Comparison of ENCODE assay signal across 8 mouse cellular contexts in the genomic region with DNA sequence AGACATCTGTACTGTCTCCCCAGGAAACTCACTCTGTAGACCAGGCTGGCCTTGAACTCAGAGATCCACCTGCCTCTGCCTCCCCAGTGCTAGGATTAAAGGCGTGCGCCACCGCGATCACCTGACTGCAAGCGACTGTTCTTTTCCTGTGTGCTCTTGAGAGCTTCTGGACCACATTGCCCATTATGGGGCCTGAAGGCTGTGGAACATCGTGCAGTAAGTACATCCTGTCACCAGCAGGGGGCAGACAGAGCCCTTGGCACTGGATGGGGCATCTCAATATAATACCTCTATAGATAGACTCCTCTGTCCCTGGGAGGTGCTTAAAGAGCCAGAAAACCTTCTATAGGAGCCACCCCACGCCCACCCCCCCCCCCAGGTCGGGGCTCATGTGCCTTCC. TPM values are rescaled to one million over a fixed set of nuclear protein-coding genes. Genes with fewer than 3 reads are reported as not detected.
A peak's percentile ranks its signal among the peaks of the same experiment; 100 is the strongest.
DNase-seq lines count a peak whose midpoint lies in the region; ATAC-seq and TF ChIP-seq lines count a peak whose summit lies in the region.

No protein-coding gene starts in this region.

- H3K9ac ChIP-seq in MEL (ENCODE audit: control insufficient read depth, low read depth, low read length, poor library complexity, severe bottlenecking) = no peak overlapping the region
- no peak overlapping the region for H3K9ac ChIP-seq in forebrain, embryonic 12.5 days
- H3K9ac ChIP-seq in lung, postnatal 0 days (replicated peaks; ENCODE audit: low read depth) = no peak overlapping the region

- H3K27me3 ChIP-seq in MEL (ENCODE audit: control insufficient read depth in 1 of 2, insufficient read depth in 2 of 2, low read length in 2 of 2) = no peaks in the 10 kb centered on the region
- H3K27me3 ChIP-seq in forebrain, embryonic 12.5 days = peaks cover 4% of the 10 kb centered on the region; the same call in 1 of the 2 replicates
- no peaks in the 10 kb centered on the region for H3K27me3 ChIP-seq in lung, postnatal 0 days (replicated peaks; ENCODE audit: insufficient read depth, low read length)

- ATAC-seq in forebrain, embryonic 12.5 days (ENCODE audit: low FRiP score) = 0 out of 2 replicates have a peak, but pooled peaks have one; percentile 49
- peak; percentile 67 for ATAC-seq in lung, postnatal 0 days

- H3K4me1 ChIP-seq in MEL (ENCODE audit: control insufficient read depth in 1 of 2, insufficient read depth in 2 of 2, low read length in 2 of 2) = 0 out of 4 replicates have a peak, but pooled peaks cover 0 to 2% of the 10 kb centered on the region in 2 experiments
- H3K4me1 ChIP-seq in forebrain, embryonic 12.5 days = peaks cover 3% of the 10 kb centered on the region; the same call in 1 of the 2 replicates
- H3K4me1 ChIP-seq in lung, postnatal 0 days (ENCODE audit: insufficient read depth, low read depth, low read length) = no peaks in the 10 kb centered on the region

- H3K4me2 ChIP-seq in forebrain, embryonic 12.5 days = no peak overlapping the region
- no peak overlapping the region for H3K4me2 ChIP-seq in lung, postnatal 0 days (replicated peaks; ENCODE audit: low read depth, low read length)

- no peak for TF ChIP-seq POLR2A in MEL (IDR thresholded peaks at IDR 0.05; ENCODE audit: control insufficient read depth in 1 of 2, insufficient read depth in 1 of 2, low read depth in 1 of 2, low read length in 2 of 2, poor library complexity in 1 of 2)

- TF ChIP-seq EP300 in MEL (IDR thresholded peaks at IDR 0.05; ENCODE audit: low read depth in 1 of 2, low read length in 2 of 2) = no peak
- TF ChIP-seq EP300 in lung, postnatal 0 days (IDR thresholded peaks at IDR 0.05) = no peak

- TF ChIP-seq CTCF in MEL (IDR thresholded peaks at IDR 0.05 in 2 of 3, conservative IDR thresholded peaks at IDR 0.05 in 1 of 3; ENCODE audit: control insufficient read depth in 1 of 3, insufficient read depth in 1 of 3, low read depth in 2 of 3, low read length in 3 of 3, poor library complexity in 1 of 3, severe bottlenecking in 1 of 3) = peak; percentile 92 to 98 (median 97)
- peak; percentile 89 for TF ChIP-seq CTCF in lung, postnatal 0 days (IDR thresholded peaks at IDR 0.05)

- WGBS in forebrain, embryonic 12.5 days = 24% methylated on average over 8 of the region's 8 CpGs
- WGBS in lung, postnatal 0 days = 25% methylated on average over 7 of the region's 8 CpGs

- H3K4me3 ChIP-seq in MEL (ENCODE audit: control insufficient read depth in 1 of 2, insufficient read depth in 1 of 2, low read depth in 2 of 2, low read length in 2 of 2) = no peak overlapping the region
- no peak overlapping the region for H3K4me3 ChIP-seq in forebrain, embryonic 12.5 days (replicated peaks)
- H3K4me3 ChIP-seq in lung, postnatal 0 days (ENCODE audit: low read depth, low read length) = no peak overlapping the region

- peak; percentile 97 for TF ChIP-seq RAD21 in MEL (IDR thresholded peaks at IDR 0.05; ENCODE audit: low read depth, low read length)

- peak; percentile 94 for DNase-seq in MEL (ENCODE audit: low read depth, low spot score)
- DNase-seq in c-Kit-positive CD71-negative TER-119-negative erythroid progenitor cells, embryonic 14.5 days (ENCODE audit: low read depth) = peak; percentile 84
- peak; percentile 65 to 75 for DNase-seq in heart, postnatal 36 days
- DNase-seq in layer of hippocampus, adult 9-11 months = peak; percentile 56
- DNase-seq in lung, postnatal 0 days (ENCODE audit: low spot score) = peak; percentile 81
- peak; percentile 80 for DNase-seq in right cerebral cortex, postnatal 14 days
- DNase-seq in urinary bladder, postnatal 14 days (ENCODE audit: low spot score) = peak; percentile 81

- intact Hi-C loops in heart, postnatal 36 days (cut with DNase I) = loop anchor here (5.0 kb wide), 3 partner anchors 232 to 367 kb away; no protein-coding TSS in a partner anchor

- H3K79me2 ChIP-seq in MEL (ENCODE audit: control insufficient read depth, insufficient read depth, low read length, poor library complexity) = no peaks in the 10 kb centered on the region

- H3K36me3 ChIP-seq in MEL (ENCODE audit: control insufficient read depth in 1 of 2, insufficient read depth in 2 of 2, low read length in 2 of 2) = no peaks in the 10 kb centered on the region
- no peaks in the 10 kb centered on the region for H3K36me3 ChIP-seq in forebrain, embryonic 12.5 days (replicated peaks)
- no peaks in the 10 kb centered on the region for H3K36me3 ChIP-seq in lung, postnatal 0 days (ENCODE audit: insufficient read depth, low read length)

- no peak overlapping the region for H3K27ac ChIP-seq in MEL (ENCODE audit: control insufficient read depth, low read depth, low read length)
- H3K27ac ChIP-seq in forebrain, embryonic 12.5 days = no peak overlapping the region
- no peak overlapping the region for H3K27ac ChIP-seq in lung, postnatal 0 days (ENCODE audit: low read length)

- H3K9me3 ChIP-seq in MEL (replicated peaks; ENCODE audit: insufficient read depth, low read length) = no peaks in the 10 kb centered on the region
- H3K9me3 ChIP-seq in forebrain, embryonic 12.5 days = no peaks in the 10 kb centered on the region
- no peaks in the 10 kb centered on the region for H3K9me3 ChIP-seq in lung, postnatal 0 days (ENCODE audit: low read length)

TF ChIP-seq in MEL, 35 proteins besides CTCF, POLR2A, EP300 and RAD21 (continues in another document):
- TF ChIP-seq NELFE (IDR thresholded peaks at IDR 0.05; ENCODE audit: low read depth, low read length) (no peak), MAX (IDR thresholded peaks at IDR 0.05; ENCODE audit: low read length) (peak; percentile 41; the same call in 1 of the 2 replicates), ZMIZ1 (IDR thresholded peaks at IDR 0.05; ENCODE audit: low read depth, low read length) (no peak), BHLHE40 (IDR thresholded peaks at IDR 0.05; ENCODE audit: borderline replicate concordance, low read depth, low read length) (0 out of 2 replicates have a peak, but pooled peaks have one; percentile 46), UBTF (IDR thresholded peaks at IDR 0.05; ENCODE audit: borderline replicate concordance, insufficient read depth, low read depth, low read length) (no peak), TAL1 (IDR thresholded peaks at IDR 0.05; ENCODE audit: low read length) (no peak), CHD2 (IDR thresholded peaks at IDR 0.05; ENCODE audit: low read length) (no peak), RCOR1 (IDR thresholded peaks at IDR 0.05; ENCODE audit: low read depth, low read length) (no peak), ZNF384 (IDR thresholded peaks at IDR 0.05; ENCODE audit: low read depth, low read length) (peak; percentile 55), KAT2A (conservative IDR thresholded peaks at IDR 0.05; ENCODE audit: low read depth, low read length) (no peak), ETS1 (IDR thresholded peaks at IDR 0.05; ENCODE audit: low read depth, low read length) (no peak), TCF12 (IDR thresholded peaks at IDR 0.05; ENCODE audit: low read depth, low read length) (no peak), MYB (IDR thresholded peaks at IDR 0.05; ENCODE audit: low read depth, low read length) (no peak), SIN3A (IDR thresholded peaks at IDR 0.05; ENCODE audit: low read length) (peak; percentile 76), GATA1 (IDR thresholded peaks at IDR 0.05; ENCODE audit: low read depth, low read length) (peak; percentile 20; the same call in 1 of the 2 replicates), MEF2A (IDR thresholded peaks at IDR 0.05; ENCODE audit: extremely low read depth, insufficient replicate concordance, low read depth, low read length, poor library complexity, severe bottlenecking) (no peak), USF1 (IDR thresholded peaks at IDR 0.05; ENCODE audit: low read depth, low read length) (peak; percentile 70), USF2 (IDR thresholded peaks at IDR 0.05; ENCODE audit: borderline replicate concordance in 1 of 2, insufficient read depth in 1 of 2, low read depth in 1 of 2, low read length in 2 of 2) (no peak), SMC3 (IDR thresholded peaks at IDR 0.05; ENCODE audit: low read depth, low read length) (peak; percentile 99), JUND (IDR thresholded peaks at IDR 0.05; ENCODE audit: low read depth, low read length) (no peak), ZC3H11A (IDR thresholded peaks at IDR 0.05; ENCODE audit: low read depth, low read length) (peak; percentile 97), TBP (IDR thresholded peaks at IDR 0.05; ENCODE audit: low read depth, low read length) (peak; percentile 89), ZKSCAN1 (IDR thresholded peaks at IDR 0.05; ENCODE audit: low read depth, low read length) (no peak), MAFK (IDR thresholded peaks at IDR 0.05; ENCODE audit: borderline replicate concordance, low read depth, low read length) (no peak), POLR2AphosphoS2 (IDR thresholded peaks at IDR 0.05; ENCODE audit: low read length) (no peak), NRF1 (IDR thresholded peaks at IDR 0.05; ENCODE audit: insufficient read depth, low read depth, low read length, poor library complexity, severe bottlenecking) (no peak), HCFC1 (IDR thresholded peaks at IDR 0.05; ENCODE audit: low read depth, low read length) (peak; percentile 41; the same call in 1 of the 2 replicates), POLR2AphosphoS5 (IDR thresholded peaks at IDR 0.05; ENCODE audit: borderline replicate concordance, low read depth, low read length) (no peak), MAZ (IDR thresholded peaks at IDR 0.05; ENCODE audit: low read depth, low read length) (peak; percentile 79), MXI1 (IDR thresholded peaks at IDR 0.05; ENCODE audit: low read depth, low read length) (peak; percentile 58; the same call in 1 of the 2 replicates), E2F4 (IDR thresholded peaks at IDR 0.05; ENCODE audit: borderline replicate concordance, low read depth, low read length) (no peak)

RNA-seq across cellular contexts. Expression of gene Cdh15, which starts 12.8 kb away (rescaled TPM):
- 0.07 and 0.08 TPM in 2 replicates for total RNA-seq in MEL (2012; rRNA removed)
- under 1 TPM in 1 of 2 experiments, not detected in 1; 0.71 TPM for polyA plus RNA-seq in MEL (2012; ENCODE audit: insufficient read depth in 1 of 2, insufficient read length in 2 of 2, low read depth in 1 of 2, low replicate concordance in 2 of 2, missing spikeins in 1 of 2)
- polyA plus RNA-seq in forebrain, embryonic 12.5 days (2016; fragmentation: Nextera tagmentation; extraction: Ambion mirVana) = 0.51 and 0.73 TPM in 2 replicates
- not detected for total RNA-seq in heart, postnatal 36 days (2021)
- 0.10 TPM in 1 of 2 replicates, not detected in the other for polyA plus RNA-seq in lung, postnatal 0 days (2015; fragmentation: Nextera tagmentation; extraction: Ambion mirVana)

RNA-seq across cellular contexts. Expression of gene Acsf3, which starts 59.7 kb away (rescaled TPM):
- total RNA-seq in MEL (2012; rRNA removed) = 17.8 and 19.4 TPM in 2 replicates
- polyA plus RNA-seq in MEL (2012; ENCODE audit: insufficient read depth in 1 of 2, insufficient read length in 2 of 2, low read depth in 1 of 2, low replicate concordance in 2 of 2, missing spikeins in 1 of 2) = 10 to 100 TPM in 1 of 2 experiments, not detected in 1; 37.2 TPM
- 16.1 and 17.3 TPM in 2 replicates for polyA plus RNA-seq in forebrain, embryonic 12.5 days (2016; fragmentation: Nextera tagmentation; extraction: Ambion mirVana)
- total RNA-seq in heart, postnatal 36 days (2021) = 10 to 100 TPM; 28.3 to 30.6 TPM
- 10.9 TPM in 2 replicates for polyA plus RNA-seq in lung, postnatal 0 days (2015; fragmentation: Nextera tagmentation; extraction: Ambion mirVana)
